Mouse (Mus musculus) neural tube, embryonic 11.5 days (tissue): Measurements from ENCODE around the gene Actr1a. TPM values are rescaled to one million over a fixed set of nuclear protein-coding genes. Genes with fewer than 3 reads are reported as not detected.

Source experiments
- ATAC-seq: fragments of 200-750 bp; cut with Nextera tagmentation; 2 replicates; pipeline ENCODE4 v1.8.0; 2017; ENCODE audit warnings: moderate number of reproducible peaks, mild to moderate bottlenecking, moderate TSS enrichment, moderate library complexity; ENCODE audit not compliant: insufficient read depth, low FRiP score, low TSS enrichment
- DNase-seq: peaks from one replicate; pipeline ENCODE4 v3.0.0-alpha.2; 2015; ENCODE audit warnings: low spot score
- H3K27ac ChIP-seq: fragments of 300-500 bp; sonication (generic); 2 replicates; pipeline ENCODE4 v1.5.1; 2014; ENCODE audit warnings: low read depth, mild to moderate bottlenecking, low read length
- H3K27me3 ChIP-seq: fragments of 300-500 bp; sonication (generic); 2 replicates; pipeline ENCODE4 v1.6.1; 2014; ENCODE audit warnings: mild to moderate bottlenecking, low read length, mixed read lengths; ENCODE audit not compliant: control insufficient read depth, insufficient read depth
- H3K36me3 ChIP-seq: fragments of 300-500 bp; sonication (generic); 2 replicates; pipeline ENCODE4 v1.6.1; 2014; ENCODE audit warnings: mild to moderate bottlenecking, low read length, moderate library complexity, mixed read lengths; ENCODE audit not compliant: control insufficient read depth, insufficient read depth
- H3K4me1 ChIP-seq: fragments of 300-500 bp; sonication (generic); 2 replicates; pipeline ENCODE4 v1.6.1; 2014; ENCODE audit warnings: low read length, mixed read lengths; ENCODE audit not compliant: control insufficient read depth, insufficient read depth
- H3K4me2 ChIP-seq: fragments of 300-500 bp; sonication (generic); 2 replicates; pipeline ENCODE4 v1.6.1; 2014; ENCODE audit warnings: low read depth, mild to moderate bottlenecking, moderate library complexity
- H3K4me3 ChIP-seq: fragments of 300-500 bp; sonication (generic); 2 replicates; pipeline ENCODE4 v1.5.1; 2014; ENCODE audit warnings: low read depth, low read length
- H3K9ac ChIP-seq: fragments of 300-500 bp; sonication (generic); 2 replicates; pipeline ENCODE4 v1.6.1; 2014; ENCODE audit warnings: mild to moderate bottlenecking, low read length
- H3K9me3 ChIP-seq: fragments of 300-500 bp; sonication (generic); 2 replicates; pipeline ENCODE4 v1.6.1; 2016; ENCODE audit warnings: low read length; ENCODE audit not compliant: control insufficient read depth
- WGBS: fragments of 180-500 bp; shearing (Covaris S2); extraction: QIAGEN DNeasy Blood & Tissue Kit; methylation state at CpG from one replicate; pipeline ENCODE4 v1.1.7; 2014; 5-methylcytosine and 5-hydroxymethylcytosine counted together
- polyA plus RNA-seq: library from polyadenylated mRNA; unstranded; fragments of >200 nt; fragmentation: Nextera tagmentation; extraction: Ambion mirVana; gene quantifications from 2 replicates; pipeline ENCODE4 v1.2.1, GENCODE M21; 2014

Gene Actr1a
- polyA plus RNA-seq, 1 experiment from 2014 or later: 262 TPM

- no peaks in the 10 kb centered on the region for H3K9me3 ChIP-seq
- peaks cover 11% of the 10 kb centered on the region for H3K27me3 ChIP-seq
- ATAC-seq: no peak
- peak overlapping the region; percentile 73 for H3K4me2 ChIP-seq
- H3K4me1 ChIP-seq: peaks cover 4% of the 10 kb centered on the region
- H3K4me3 ChIP-seq: peak overlapping the region; percentile 48
- peak overlapping the region; percentile 61 for H3K9ac ChIP-seq
- no peak for DNase-seq
- no peaks in the 10 kb centered on the region for H3K36me3 ChIP-seq
- WGBS: 27% methylated on average over 6 of the region's 6 CpGs
- no peak overlapping the region for H3K27ac ChIP-seq
These were observed 46.0 kb downstream of the Actr1a start for GRCm38 (mm10) chr19:46349550-46349949.

- H3K4me3 ChIP-seq: peak overlapping the region; percentile 48
- peaks cover 4% of the 10 kb centered on the region for H3K4me1 ChIP-seq
- H3K4me2 ChIP-seq: peak overlapping the region; percentile 73
- no peaks in the 10 kb centered on the region for H3K36me3 ChIP-seq
- peaks cover 11% of the 10 kb centered on the region for H3K27me3 ChIP-seq
- 1% methylated on average over 77 of the region's 78 CpGs for WGBS
- DNase-seq: peak; percentile 87
- no peaks in the 10 kb centered on the region; the same call in 1 of the 2 replicates for H3K9me3 ChIP-seq
- H3K9ac ChIP-seq: peak overlapping the region; percentile 61
- peak overlapping the region; percentile 54 for H3K27ac ChIP-seq
- peak; percentile 77 for ATAC-seq
These were observed 46.6 kb downstream of the Actr1a start for GRCm38 (mm10) chr19:46348761-46349458.

- Histone ChIP-seq H3K4me2 (peak overlapping the region; percentile 73), H3K27me3 (peaks cover 11% of the 10 kb centered on the region), H3K9ac (peak overlapping the region; percentile 61), H3K4me3 (peak overlapping the region; percentile 48), H3K9me3 (no peaks in the 10 kb centered on the region; the same call in 1 of the 2 replicates), H3K4me1 (peaks cover 4% of the 10 kb centered on the region), H3K27ac (peak overlapping the region; percentile 54; the same call in 1 of the 2 replicates), H3K36me3 (no peaks in the 10 kb centered on the region)
- DNase-seq: peak; percentile 22
- no peak for ATAC-seq
- 33% methylated on average over 14 of the region's 14 CpGs for WGBS
These were observed 47.4 kb downstream of the Actr1a start for GRCm38 (mm10) chr19:46347936-46348668.

- ATAC-seq: no peak
These were observed 48.4 kb downstream of the Actr1a start for GRCm38 (mm10) chr19:46347146-46347545.

GRCm38 (mm10) chr19:46344710-46345419, 50.7 kb downstream of the Actr1a start:
- WGBS: 18% methylated on average over 7 of the region's 7 CpGs
- no peak for ATAC-seq

More at GRCm38 (mm10) chr19:46347146-46347545, 48.4 kb downstream of the Actr1a start:
- peaks cover 11% of the 10 kb centered on the region for H3K27me3 ChIP-seq
- no peak overlapping the region for H3K27ac ChIP-seq
- H3K9me3 ChIP-seq: no peaks in the 10 kb centered on the region; the same call in 1 of the 2 replicates
- 93% methylated on average over 1 of the region's 1 CpGs for WGBS
- no peaks in the 10 kb centered on the region for H3K36me3 ChIP-seq
- no peak overlapping the region for H3K9ac ChIP-seq
- H3K4me3 ChIP-seq: no peak overlapping the region
- no peak for DNase-seq
- no peak overlapping the region for H3K4me2 ChIP-seq
- peaks cover 4% of the 10 kb centered on the region for H3K4me1 ChIP-seq

GRCm38 (mm10) chr19:46339287-46339971, 56.1 kb downstream of the Actr1a start:
- H3K4me3 ChIP-seq: no peak overlapping the region
- H3K4me2 ChIP-seq: no peak overlapping the region
- no peaks in the 10 kb centered on the region; the same call in 1 of the 2 replicates for H3K9me3 ChIP-seq

More at GRCm38 (mm10) chr19:46344710-46345419, 50.7 kb downstream of the Actr1a start:
- no peaks in the 10 kb centered on the region; the same call in 1 of the 2 replicates for H3K9me3 ChIP-seq
- DNase-seq: no peak
- no peaks in the 10 kb centered on the region for H3K36me3 ChIP-seq
- H3K4me1 ChIP-seq: peaks cover 4% of the 10 kb centered on the region
- H3K27ac ChIP-seq: no peak overlapping the region
- H3K4me3 ChIP-seq: no peak overlapping the region
- no peak overlapping the region for H3K4me2 ChIP-seq
- H3K9ac ChIP-seq: no peak overlapping the region
- peaks cover 7% of the 10 kb centered on the region for H3K27me3 ChIP-seq

GRCm38 (mm10) chr19:46338942-46339286, 56.6 kb downstream of the Actr1a start:
- no peak overlapping the region for H3K27ac ChIP-seq
- H3K4me1 ChIP-seq: peaks cover 7% of the 10 kb centered on the region
- H3K36me3 ChIP-seq: no peaks in the 10 kb centered on the region
- DNase-seq (no peak), ATAC-seq (no peak)
- H3K9ac ChIP-seq: no peak overlapping the region
- H3K4me3 ChIP-seq: no peak overlapping the region
- H3K27me3 ChIP-seq: no peaks in the 10 kb centered on the region
- WGBS: 55% methylated on average over 6 of the region's 6 CpGs
- no peaks in the 10 kb centered on the region for H3K9me3 ChIP-seq
- no peak overlapping the region for H3K4me2 ChIP-seq

More at GRCm38 (mm10) chr19:46339287-46339971, 56.1 kb downstream of the Actr1a start:
- H3K9ac ChIP-seq: 0 out of 2 replicates have a peak overlapping the region, but pooled peaks have one; percentile 4
- DNase-seq (no peak), ATAC-seq (no peak)
- H3K36me3 ChIP-seq: no peaks in the 10 kb centered on the region
- H3K4me1 ChIP-seq: peaks cover 7% of the 10 kb centered on the region
- WGBS: 84% methylated on average over 7 of the region's 7 CpGs
- H3K27me3 ChIP-seq: no peaks in the 10 kb centered on the region
- no peak overlapping the region for H3K27ac ChIP-seq

- peak within 1 kb of the TSS; percentile 39; the same call in 1 of the 2 replicates for H3K27ac ChIP-seq
- H3K4me3 ChIP-seq: peak within 1 kb of the TSS; percentile 72
- H3K9ac ChIP-seq: peak within 1 kb of the TSS; percentile 81
- under 1% methylated on average over 31 of the region's 31 CpGs for WGBS
- H3K36me3 ChIP-seq: no peaks in the 10 kb centered on the region
- no peaks in the 10 kb centered on the region for H3K9me3 ChIP-seq
- peak; percentile 88 for ATAC-seq
- peak within 1 kb of the TSS; percentile 79 for H3K4me2 ChIP-seq
- DNase-seq: peak; percentile 97
- H3K4me1 ChIP-seq: peaks cover 7% of the 10 kb centered on the region
- H3K27me3 ChIP-seq: no peaks in the 10 kb centered on the region
These were observed 57.1 kb downstream of the Actr1a start, which contains the start of gene Cuedc2 for GRCm38 (mm10) chr19:46338331-46338936. Cuedc2 (minus strand) TSS chr19:46338702.
